Mouse (Mus musculus): ENCODE measurements at regions not wholly inside any gene's neighbourhood (a gene's known extent, or its start where the extent isn't known, plus 50 kb on each side); places are given as distances from the start of the nearest gene placed in this dataset.

DNA sequence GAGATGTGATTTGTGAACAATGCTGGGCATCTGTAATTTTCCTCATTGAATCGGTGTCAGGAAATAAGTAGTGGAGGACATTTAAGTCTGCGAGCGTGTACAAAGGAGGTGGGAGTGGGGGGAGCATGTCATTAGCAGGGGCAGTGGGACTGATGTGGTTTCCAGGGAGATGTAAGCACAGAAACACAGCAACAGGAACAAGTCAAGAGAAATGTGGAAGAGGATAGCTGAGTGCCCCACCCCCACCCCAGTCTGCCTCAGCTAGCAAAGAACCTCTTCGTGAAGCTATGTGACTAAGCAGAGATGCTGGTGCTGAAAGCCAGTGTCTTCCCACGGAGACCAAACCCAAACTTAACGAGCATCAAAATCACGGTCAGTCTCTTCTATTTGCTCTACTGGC, 151.9 kb downstream of the Drd1 start:
- TF ChIP-seq POLR2A (IDR thresholded peaks at IDR 0.05; ENCODE audit: control insufficient read depth, low read depth, low read length) (no peak), CTCF (IDR thresholded peaks at IDR 0.05; ENCODE audit: control insufficient read depth, insufficient read depth, insufficient replicate concordance, low read depth, low read length) (no peak)
- H3K4me3 ChIP-seq (ENCODE audit: control insufficient read depth, low read depth, low read length) = no peak overlapping the region
- H3K27ac ChIP-seq (ENCODE audit: control insufficient read depth, insufficient read depth, low read depth, low read length) = no peak overlapping the region
- 0 out of 2 replicates have a peak, but pooled peaks cover 2% of the 10 kb centered on the region for H3K4me1 ChIP-seq (ENCODE audit: control insufficient read depth, insufficient read depth, low read length)
- no peaks in the 10 kb centered on the region for H3K27me3 ChIP-seq (ENCODE audit: control insufficient read depth, insufficient read depth, low read length)
- no peaks in the 10 kb centered on the region for H3K36me3 ChIP-seq (ENCODE audit: control insufficient read depth, insufficient read depth, low read length)

DNA sequence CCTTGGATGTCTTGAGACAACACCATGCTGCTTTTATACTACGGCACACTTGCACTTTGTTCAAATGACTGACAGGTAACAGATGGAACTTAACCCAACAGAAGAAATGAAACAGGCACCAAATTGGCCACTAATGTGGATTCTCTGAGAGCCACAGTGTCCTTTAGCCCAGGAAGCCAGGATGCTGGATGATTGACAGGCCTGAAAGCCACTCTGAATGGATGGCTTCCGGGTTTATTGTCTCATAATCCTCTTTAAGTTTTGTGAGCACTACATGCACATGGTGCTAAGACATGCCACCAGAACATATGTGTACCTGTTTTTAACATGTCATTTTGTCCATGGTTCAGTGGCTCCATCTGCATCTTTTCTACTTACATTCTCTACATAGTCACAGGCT, 152.7 kb downstream of the Drd1 start:
- Histone ChIP-seq H3K4me3 (ENCODE audit: control insufficient read depth, low read depth, low read length) (no peak overlapping the region), H3K27me3 (ENCODE audit: control insufficient read depth, insufficient read depth, low read length) (no peaks in the 10 kb centered on the region), H3K27ac (ENCODE audit: control insufficient read depth, insufficient read depth, low read depth, low read length) (no peak overlapping the region), H3K4me1 (ENCODE audit: control insufficient read depth, insufficient read depth, low read length) (0 out of 2 replicates have a peak, but pooled peaks cover 2% of the 10 kb centered on the region), H3K36me3 (ENCODE audit: control insufficient read depth, insufficient read depth, low read length) (no peaks in the 10 kb centered on the region)
- TF ChIP-seq CTCF (IDR thresholded peaks at IDR 0.05; ENCODE audit: control insufficient read depth, insufficient read depth, insufficient replicate concordance, low read depth, low read length) (no peak), POLR2A (IDR thresholded peaks at IDR 0.05; ENCODE audit: control insufficient read depth, low read depth, low read length) (no peak)

DNA sequence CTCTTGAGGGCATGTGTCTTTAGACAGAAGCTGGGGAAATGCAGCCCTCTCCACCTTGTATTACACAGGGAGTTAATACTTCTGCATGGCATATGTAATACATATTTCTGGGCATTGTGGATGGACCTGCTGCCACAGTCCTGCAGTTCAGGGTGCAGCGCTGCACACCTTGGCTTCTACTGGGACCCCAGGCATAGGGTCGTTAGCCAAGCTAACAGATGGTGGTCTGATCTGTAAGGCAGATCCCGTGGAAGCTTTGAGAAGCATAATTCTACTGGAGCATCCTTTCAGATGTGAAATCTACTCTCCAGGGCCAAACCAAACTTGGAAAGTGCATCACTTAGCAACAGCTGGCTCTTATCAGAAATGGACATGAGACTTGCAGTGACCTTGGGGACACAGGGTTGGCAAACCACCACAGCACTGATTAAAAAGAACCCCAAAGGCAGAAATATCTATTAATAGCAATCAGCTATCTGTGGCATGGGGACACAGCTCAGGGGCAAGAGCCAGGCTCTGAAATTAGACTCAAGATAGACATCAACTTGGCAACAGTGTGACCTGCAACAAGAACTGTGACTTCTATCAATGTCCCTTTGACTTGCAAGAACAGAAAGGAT, 155.0 kb downstream of the Drd1 start:
- no peak for TF ChIP-seq POLR2A (IDR thresholded peaks at IDR 0.05; ENCODE audit: control insufficient read depth, low read depth, low read length)
- no peak for TF ChIP-seq CTCF (IDR thresholded peaks at IDR 0.05; ENCODE audit: control insufficient read depth, insufficient read depth, insufficient replicate concordance, low read depth, low read length)
- no peaks in the 10 kb centered on the region for H3K36me3 ChIP-seq (ENCODE audit: control insufficient read depth, insufficient read depth, low read length)
- no peak overlapping the region for H3K27ac ChIP-seq (ENCODE audit: control insufficient read depth, insufficient read depth, low read depth, low read length)
- H3K4me1 ChIP-seq (ENCODE audit: control insufficient read depth, insufficient read depth, low read length) = 0 out of 2 replicates have a peak, but pooled peaks cover 2% of the 10 kb centered on the region
- no peaks in the 10 kb centered on the region for H3K27me3 ChIP-seq (ENCODE audit: control insufficient read depth, insufficient read depth, low read length)
- H3K4me3 ChIP-seq (ENCODE audit: control insufficient read depth, low read depth, low read length) = no peak overlapping the region

DNA sequence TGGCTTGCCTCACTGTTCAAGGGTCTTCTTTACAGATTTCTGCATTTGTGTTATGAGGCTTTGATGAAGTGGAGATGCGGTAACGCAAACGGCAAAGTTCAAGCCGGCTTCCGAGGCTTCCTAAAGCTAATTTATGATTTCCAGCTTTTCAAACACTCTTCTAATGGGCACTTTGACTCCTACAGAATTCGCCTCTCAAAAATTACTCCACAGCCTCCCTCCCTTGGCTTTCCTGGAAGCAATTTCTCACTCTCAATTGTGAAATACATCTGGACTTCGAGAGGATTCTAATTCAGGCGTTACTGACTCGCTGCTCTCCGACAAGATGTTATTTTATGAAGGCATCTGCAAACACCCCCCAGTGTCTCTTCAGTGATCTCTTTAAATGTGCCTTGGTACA, 157.2 kb downstream of the Drd1 start:
- Histone ChIP-seq H3K4me1 (ENCODE audit: control insufficient read depth, insufficient read depth, low read length) (0 out of 2 replicates have a peak, but pooled peaks cover 2% of the 10 kb centered on the region), H3K27me3 (ENCODE audit: control insufficient read depth, insufficient read depth, low read length) (no peaks in the 10 kb centered on the region), H3K36me3 (ENCODE audit: control insufficient read depth, insufficient read depth, low read length) (no peaks in the 10 kb centered on the region), H3K4me3 (ENCODE audit: control insufficient read depth, low read depth, low read length) (no peak overlapping the region), H3K27ac (ENCODE audit: control insufficient read depth, insufficient read depth, low read depth, low read length) (no peak overlapping the region)
- TF ChIP-seq POLR2A (IDR thresholded peaks at IDR 0.05; ENCODE audit: control insufficient read depth, low read depth, low read length) (no peak), CTCF (IDR thresholded peaks at IDR 0.05; ENCODE audit: control insufficient read depth, insufficient read depth, insufficient replicate concordance, low read depth, low read length) (no peak)

DNA sequence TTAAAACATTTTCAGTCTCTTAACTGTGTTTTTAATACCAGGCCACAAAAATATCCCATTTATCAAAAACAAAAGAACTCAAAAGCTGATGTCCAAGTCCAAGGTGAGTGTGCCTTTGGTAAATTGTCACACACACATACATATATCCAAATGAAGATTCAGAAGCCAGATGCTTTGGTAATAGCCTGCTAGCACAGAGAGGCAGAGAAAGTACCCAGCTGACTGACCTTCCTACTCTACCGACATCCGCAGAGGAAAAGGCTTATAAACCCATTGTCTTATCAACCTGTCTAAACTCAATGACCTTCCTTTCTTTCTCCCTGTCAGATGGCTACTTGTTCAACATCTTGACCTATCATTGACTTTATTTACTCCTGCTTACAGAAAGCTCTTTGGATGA, 158.3 kb downstream of the Drd1 start:
- TF ChIP-seq POLR2A (IDR thresholded peaks at IDR 0.05; ENCODE audit: control insufficient read depth, low read depth, low read length) (no peak), CTCF (IDR thresholded peaks at IDR 0.05; ENCODE audit: control insufficient read depth, insufficient read depth, insufficient replicate concordance, low read depth, low read length) (no peak)
- H3K4me1 ChIP-seq (ENCODE audit: control insufficient read depth, insufficient read depth, low read length) = 0 out of 2 replicates have a peak, but pooled peaks cover 2% of the 10 kb centered on the region
- no peaks in the 10 kb centered on the region for H3K36me3 ChIP-seq (ENCODE audit: control insufficient read depth, insufficient read depth, low read length)
- H3K27ac ChIP-seq (ENCODE audit: control insufficient read depth, insufficient read depth, low read depth, low read length) = no peak overlapping the region
- H3K27me3 ChIP-seq (ENCODE audit: control insufficient read depth, insufficient read depth, low read length) = no peaks in the 10 kb centered on the region
- no peak overlapping the region for H3K4me3 ChIP-seq (ENCODE audit: control insufficient read depth, low read depth, low read length)

DNA sequence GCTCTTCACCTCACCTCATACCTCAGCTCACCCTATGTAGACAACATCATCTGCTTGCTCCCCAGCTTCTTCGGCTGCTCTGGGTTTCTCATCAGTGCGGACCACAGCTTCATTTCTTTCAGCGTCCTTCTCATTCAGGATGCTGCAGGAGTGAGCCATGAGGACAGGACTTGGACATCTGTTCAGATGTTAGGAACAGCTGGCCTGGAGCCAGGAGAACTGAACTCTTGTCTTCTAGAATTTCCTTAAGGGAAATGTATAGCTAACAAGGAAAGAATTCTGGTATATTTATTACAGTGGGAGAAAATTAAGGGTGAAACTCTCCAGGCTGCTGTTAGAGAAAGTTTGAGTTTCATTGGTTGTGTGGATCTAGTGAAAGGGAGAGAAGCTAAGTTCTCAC, 167.1 kb downstream of the Drd1 start:
- H3K36me3 ChIP-seq (ENCODE audit: control insufficient read depth, insufficient read depth, low read length) = no peaks in the 10 kb centered on the region
- no peaks in the 10 kb centered on the region for H3K27me3 ChIP-seq (ENCODE audit: control insufficient read depth, insufficient read depth, low read length)
- no peak overlapping the region for H3K27ac ChIP-seq (ENCODE audit: control insufficient read depth, insufficient read depth, low read depth, low read length)
- TF ChIP-seq CTCF (IDR thresholded peaks at IDR 0.05; ENCODE audit: control insufficient read depth, insufficient read depth, insufficient replicate concordance, low read depth, low read length) (no peak), POLR2A (IDR thresholded peaks at IDR 0.05; ENCODE audit: control insufficient read depth, low read depth, low read length) (no peak)
- H3K4me1 ChIP-seq (ENCODE audit: control insufficient read depth, insufficient read depth, low read length) = no peaks in the 10 kb centered on the region
- H3K4me3 ChIP-seq (ENCODE audit: control insufficient read depth, low read depth, low read length) = no peak overlapping the region

DNA sequence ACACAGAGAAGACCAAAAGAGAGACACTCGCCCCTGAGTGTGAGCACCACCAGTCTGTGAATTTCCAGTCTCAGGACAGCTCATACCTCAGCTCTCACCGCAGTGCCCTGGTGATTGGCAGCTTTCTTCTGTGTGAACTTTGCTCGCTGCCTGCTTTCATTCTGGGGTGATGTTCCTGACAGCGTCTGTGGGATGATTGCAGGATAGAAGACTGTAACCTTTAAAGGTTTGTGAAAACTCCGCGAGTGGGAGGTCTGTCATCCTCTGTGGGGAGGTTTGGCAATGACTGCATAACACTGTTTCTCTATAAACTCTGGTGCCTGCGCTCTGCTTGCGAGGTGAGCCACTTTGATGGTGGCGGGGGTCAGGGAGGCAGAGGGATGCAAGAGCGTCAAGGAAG, 169.7 kb downstream of the Drd1 start:
- no peaks in the 10 kb centered on the region for H3K27me3 ChIP-seq (ENCODE audit: control insufficient read depth, insufficient read depth, low read length)
- no peaks in the 10 kb centered on the region for H3K36me3 ChIP-seq (ENCODE audit: control insufficient read depth, insufficient read depth, low read length)
- no peaks in the 10 kb centered on the region for H3K4me1 ChIP-seq (ENCODE audit: control insufficient read depth, insufficient read depth, low read length)
- TF ChIP-seq POLR2A (IDR thresholded peaks at IDR 0.05; ENCODE audit: control insufficient read depth, low read depth, low read length) (no peak), CTCF (IDR thresholded peaks at IDR 0.05; ENCODE audit: control insufficient read depth, insufficient read depth, insufficient replicate concordance, low read depth, low read length) (no peak)
- H3K4me3 ChIP-seq (ENCODE audit: control insufficient read depth, low read depth, low read length) = no peak overlapping the region
- no peak overlapping the region for H3K27ac ChIP-seq (ENCODE audit: control insufficient read depth, insufficient read depth, low read depth, low read length)
